Mouse (Mus musculus) lung, embryonic 14.5 days (tissue): Measurements from ENCODE around the gene Vdr. TPM values are rescaled to one million over a fixed set of nuclear protein-coding genes. Genes with fewer than 3 reads are reported as not detected.

ENCODE experiments used
- ATAC-seq: fragments of 200-750 bp; cut with Nextera tagmentation; 2 replicates; pipeline ENCODE4 v1.8.0; 2017; ENCODE audit warnings: mild to moderate bottlenecking, moderate TSS enrichment, moderate library complexity; ENCODE audit not compliant: insufficient read depth
- DNase-seq: peaks from one replicate; pipeline ENCODE4 v3.0.0-alpha.2; 2015
- H3K27ac ChIP-seq: fragments of 300-500 bp; sonication (generic); 2 replicates; pipeline ENCODE4 v1.5.1; 2014; ENCODE audit warnings: low read depth, mild to moderate bottlenecking, moderate library complexity
- H3K27me3 ChIP-seq: fragments of 300-500 bp; sonication (generic); 2 replicates; pipeline ENCODE4 v1.6.1; 2014; ENCODE audit warnings: low read length, control low read depth; ENCODE audit not compliant: insufficient read depth
- H3K36me3 ChIP-seq: fragments of 300-500 bp; sonication (generic); 2 replicates; pipeline ENCODE4 v1.6.1; 2014; ENCODE audit warnings: control low read depth; ENCODE audit not compliant: insufficient read depth
- H3K4me1 ChIP-seq: fragments of 300-500 bp; sonication (generic); 2 replicates; pipeline ENCODE4 v1.6.1; 2014; ENCODE audit warnings: antibody characterized with exemption, control low read depth; ENCODE audit not compliant: insufficient read depth
- H3K4me2 ChIP-seq: fragments of 300-500 bp; sonication (generic); 2 replicates; pipeline ENCODE4 v1.6.1; 2014; ENCODE audit warnings: mild to moderate bottlenecking
- H3K4me3 ChIP-seq: fragments of 300-500 bp; sonication (generic); 2 replicates; pipeline ENCODE4 v1.5.1; 2014; ENCODE audit warnings: low read depth, low read length
- H3K9ac ChIP-seq: fragments of 300-500 bp; sonication (generic); 2 replicates; pipeline ENCODE4 v1.6.1; 2014
- H3K9me3 ChIP-seq: fragments of 300-500 bp; sonication (generic); 2 replicates; pipeline ENCODE4 v1.6.1; 2016; ENCODE audit warnings: low read depth, low read length, control low read depth
- CTCF ChIP-seq: IDR thresholded peaks from 2 replicates; pipeline ENCODE4 v1.5.1; 2016; ENCODE audit warnings: antibody characterized with exemption, low read depth
- WGBS: fragments of 180-500 bp; shearing (Covaris S2); extraction: QIAGEN DNeasy Blood & Tissue Kit; methylation state at CpG from one replicate; pipeline ENCODE4 v1.1.7; 2014; 5-methylcytosine and 5-hydroxymethylcytosine counted together
- polyA plus RNA-seq: library from polyadenylated mRNA; unstranded; fragments of >200 nt; fragmentation: Nextera tagmentation; extraction: Ambion mirVana; gene quantifications from 2 replicates; pipeline ENCODE4 v1.2.1, GENCODE M21; 2014

Vdr gene
- polyA plus RNA-seq, 1 experiment from 2014 or later, result 0.38 TPM

- H3K27me3 ChIP-seq, result peaks cover 27% of the 10 kb centered on the region
- H3K36me3 ChIP-seq, result no peaks in the 10 kb centered on the region
- peaks cover 11% of the 10 kb centered on the region for H3K4me1 ChIP-seq
- ATAC-seq (no peak), DNase-seq (no peak)
- H3K4me2 ChIP-seq, result peak overlapping the region; percentile 97
- WGBS, result 48% methylated on average over 5 of the region's 5 CpGs
- H3K4me3 ChIP-seq, result no peak overlapping the region
- H3K27ac ChIP-seq, result no peak overlapping the region
- TF ChIP-seq CTCF, result no peak
- no peak overlapping the region for H3K9ac ChIP-seq
- no peaks in the 10 kb centered on the region for H3K9me3 ChIP-seq
Observed at GRCm38 (mm10) chr15:97907202-97907601, 3.2 kb downstream of the Vdr start.

GRCm38 (mm10) chr15:97905281-97905680 lies 5.1 kb downstream of the Vdr start:
- H3K36me3 ChIP-seq, result no peaks in the 10 kb centered on the region
- DNase-seq, result no peak
- H3K4me1 ChIP-seq, result peaks cover 11% of the 10 kb centered on the region
- H3K27ac ChIP-seq, result no peak overlapping the region
- no peak overlapping the region for H3K4me3 ChIP-seq
- no peak for TF ChIP-seq CTCF
- no peak for ATAC-seq
- WGBS, result 67% methylated on average over 6 of the region's 6 CpGs
- no peaks in the 10 kb centered on the region for H3K9me3 ChIP-seq
- H3K27me3 ChIP-seq, result peaks cover 23% of the 10 kb centered on the region
- no peak overlapping the region for H3K4me2 ChIP-seq
- H3K9ac ChIP-seq, result no peak overlapping the region

- DNase-seq (no peak), ATAC-seq (peak; percentile 3; the same call in 1 of the 2 replicates)
- no peaks in the 10 kb centered on the region for H3K36me3 ChIP-seq
- H3K4me3 ChIP-seq, result no peak overlapping the region
- 35% methylated on average over 11 of the region's 11 CpGs for WGBS
- H3K4me2 ChIP-seq, result no peak overlapping the region
- no peaks in the 10 kb centered on the region for H3K9me3 ChIP-seq
- H3K4me1 ChIP-seq, result peaks cover 11% of the 10 kb centered on the region
- no peak overlapping the region for H3K9ac ChIP-seq
- no peak for TF ChIP-seq CTCF
- peaks cover 22% of the 10 kb centered on the region for H3K27me3 ChIP-seq
- no peak overlapping the region for H3K27ac ChIP-seq
Observed at GRCm38 (mm10) chr15:97904339-97904991, 6.0 kb downstream of the Vdr start.

GRCm38 (mm10) chr15:97903261-97904009 lies 7.0 kb downstream of the Vdr start:
- no peak overlapping the region for H3K4me2 ChIP-seq

GRCm38 (mm10) chr15:97900991-97901390 lies 9.4 kb downstream of the Vdr start:
- 74% methylated on average over 9 of the region's 9 CpGs for WGBS
- no peak for TF ChIP-seq CTCF
- Histone ChIP-seq H3K9me3 (no peaks in the 10 kb centered on the region), H3K36me3 (no peaks in the 10 kb centered on the region), H3K4me2 (no peak overlapping the region), H3K4me1 (no peaks in the 10 kb centered on the region; the same call in 1 of the 2 replicates), H3K27me3 (0 out of 2 replicates have a peak, but pooled peaks cover under 1% of the 10 kb centered on the region), H3K9ac (no peak overlapping the region), H3K27ac (no peak overlapping the region), H3K4me3 (no peak overlapping the region)
- ATAC-seq, result no peak
- DNase-seq, result no peak

More at GRCm38 (mm10) chr15:97903261-97904009, 7.0 kb downstream of the Vdr start:
- Histone ChIP-seq H3K4me3 (no peak overlapping the region), H3K4me1 (peaks cover 7% of the 10 kb centered on the region), H3K27ac (no peak overlapping the region), H3K9ac (no peak overlapping the region), H3K9me3 (no peaks in the 10 kb centered on the region), H3K36me3 (no peaks in the 10 kb centered on the region), H3K27me3 (peaks cover 13% of the 10 kb centered on the region)
- 67% methylated on average over 15 of the region's 15 CpGs for WGBS
- ATAC-seq, result no peak
- TF ChIP-seq CTCF, result no peak
- no peak for DNase-seq

GRCm38 (mm10) chr15:97900336-97900912 lies 10.0 kb downstream of the Vdr start:
- no peak overlapping the region for H3K4me2 ChIP-seq

GRCm38 (mm10) chr15:97899714-97900113 lies 10.7 kb downstream of the Vdr start:
- ATAC-seq (no peak), DNase-seq (no peak)
- H3K4me3 ChIP-seq, result no peak overlapping the region
- 66% methylated on average over 8 of the region's 8 CpGs for WGBS
- H3K27me3 ChIP-seq, result no peaks in the 10 kb centered on the region
- H3K9ac ChIP-seq, result no peak overlapping the region
- no peak overlapping the region for H3K4me2 ChIP-seq
- H3K27ac ChIP-seq, result no peak overlapping the region
- no peaks in the 10 kb centered on the region; the same call in 1 of the 2 replicates for H3K4me1 ChIP-seq
- TF ChIP-seq CTCF, result no peak
- H3K9me3 ChIP-seq, result no peaks in the 10 kb centered on the region
- H3K36me3 ChIP-seq, result no peaks in the 10 kb centered on the region

More at GRCm38 (mm10) chr15:97900336-97900912, 10.0 kb downstream of the Vdr start:
- no peaks in the 10 kb centered on the region; the same call in 1 of the 2 replicates for H3K4me1 ChIP-seq
- H3K27ac ChIP-seq, result no peak overlapping the region
- no peak overlapping the region for H3K9ac ChIP-seq
- TF ChIP-seq CTCF, result no peak
- no peaks in the 10 kb centered on the region for H3K27me3 ChIP-seq
- no peak overlapping the region for H3K4me3 ChIP-seq
- WGBS, result 68% methylated on average over 12 of the region's 12 CpGs
- H3K9me3 ChIP-seq, result no peaks in the 10 kb centered on the region
- ATAC-seq (no peak), DNase-seq (no peak)
- no peaks in the 10 kb centered on the region for H3K36me3 ChIP-seq
